ENCODE assay signal across 9 mouse cellular contexts in genomic region chr17:26380986-26381446, GRCm38 (mm10). TPM values are rescaled to one million over a fixed set of nuclear protein-coding genes. Genes with fewer than 3 reads are reported as not detected.
A peak's percentile ranks its signal among the peaks of the same experiment; 100 is the strongest.
DNase-seq lines count a peak whose midpoint lies in the region; ATAC-seq and TF ChIP-seq lines count a peak whose summit lies in the region.
"Had no signal": no experiment of that assay in that cellular context is flagged by ENCODE, and none has a peak within 500 bp of the region (broad histone marks: within the 10 kb centered on the region; RNA-seq: fewer than 3 reads in every experiment).

No protein-coding gene starts in this region.

- no peaks in the 10 kb centered on the region for H3K36me3 ChIP-seq in forebrain, postnatal 0 days (ENCODE audit: insufficient read depth)
- H3K36me3 ChIP-seq in midbrain, embryonic 15.5 days (replicated peaks): no peaks in the 10 kb centered on the region

- peak; percentile 93 for ATAC-seq in forebrain, postnatal 0 days
- peak; percentile 91 for ATAC-seq in midbrain, embryonic 15.5 days (replicated peaks)
- no peak for ATAC-seq in cerebellum, adult (ENCODE audit: insufficient number of reproducible peaks, low FRiP score, low TSS enrichment)

- WGBS in forebrain, postnatal 0 days: 28% methylated on average over 4 of the region's 4 CpGs
- WGBS in midbrain, embryonic 15.5 days: 29% methylated on average over 4 of the region's 4 CpGs

- peak overlapping the region; percentile 11; the same call in 1 of the 2 replicates for H3K9ac ChIP-seq in forebrain, postnatal 0 days
- no peak overlapping the region for H3K9ac ChIP-seq in midbrain, embryonic 15.5 days

- H3K4me3 ChIP-seq in forebrain, postnatal 0 days (ENCODE audit: low read depth, low read length): no peak overlapping the region
- H3K4me3 ChIP-seq in layer of hippocampus, adult 2 months: peak overlapping the region; percentile 24; the same call in 1 of the 2 replicates
- H3K4me3 ChIP-seq in midbrain, embryonic 15.5 days: no peak overlapping the region

- no peak for TF ChIP-seq CTCF in forebrain, postnatal 0 days (IDR thresholded peaks at IDR 0.05; ENCODE audit: low read depth)
- no peak for TF ChIP-seq CTCF in layer of hippocampus, adult 2 months (conservative IDR thresholded peaks at IDR 0.05)

- peak overlapping the region; percentile 46 for H3K4me2 ChIP-seq in forebrain, postnatal 0 days (ENCODE audit: low read depth)
- H3K4me2 ChIP-seq in midbrain, embryonic 15.5 days: peak overlapping the region; percentile 38

- peaks cover 20% of the 10 kb centered on the region for H3K4me1 ChIP-seq in forebrain, postnatal 0 days (ENCODE audit: insufficient read depth)
- peaks cover 33% of the 10 kb centered on the region for H3K4me1 ChIP-seq in midbrain, embryonic 15.5 days

- DNase-seq in testis, postnatal 14 days (ENCODE audit: low spot score): peak; percentile 55
- DNase-seq in testis, postnatal 10 days (ENCODE audit: low spot score): no peak
- DNase-seq in forebrain, postnatal 0 days: peak; percentile 91
- peak; percentile 55 to 85 for DNase-seq in layer of hippocampus, adult 2 months (ENCODE audit: low spot score in 2 of 2)
- no peak for DNase-seq in ovary, postnatal 36 days (ENCODE audit: low spot score)
- DNase-seq in spleen, adult 18-20 months: no peak

- H3K27ac ChIP-seq in forebrain, postnatal 0 days (ENCODE audit: low read depth, low read length): peak overlapping the region; percentile 96
- peak overlapping the region; percentile 95 for H3K27ac ChIP-seq in layer of hippocampus, adult 2 months
- H3K27ac ChIP-seq in midbrain, embryonic 15.5 days: peak overlapping the region; percentile 86

- no peaks in the 10 kb centered on the region for H3K27me3 ChIP-seq in forebrain, postnatal 0 days (ENCODE audit: insufficient read depth, low read length)
- no peaks in the 10 kb centered on the region for H3K27me3 ChIP-seq in midbrain, embryonic 15.5 days (replicated peaks)

- H3K9me3 ChIP-seq in forebrain, postnatal 0 days (ENCODE audit: low read length): no peaks in the 10 kb centered on the region
- no peaks in the 10 kb centered on the region for H3K9me3 ChIP-seq in midbrain, embryonic 15.5 days
- H3K9me3 ChIP-seq: megakaryocyte, embryonic 14.5 days had no signal

RNA-seq across cellular contexts. Expression of gene Neurl1b, which starts 33.6 kb away (rescaled TPM):
- total RNA-seq in forebrain, postnatal 0 days (2014; rRNA removed): 59.1 and 74.1 TPM in 2 replicates
- polyA plus RNA-seq in forebrain, postnatal 0 days (2015; fragmentation: Nextera tagmentation; extraction: Ambion mirVana): 2.2 and 3.9 TPM in 2 replicates
- 10 to 100 TPM; 68.8 to 75.0 TPM for total RNA-seq in layer of hippocampus, adult 2 months (2021)
- 1.9 and 2.2 TPM in 2 replicates for polyA plus RNA-seq in midbrain, embryonic 15.5 days (2015; fragmentation: Nextera tagmentation; extraction: Ambion mirVana)

Comparison
In these comparisons a context has a peak if more than half of its experiments do, and no peak if none do; other contexts are left out.
1. DNase-seq: peak in testis, postnatal 14 days (single experiment), forebrain, postnatal 0 days (single experiment) and layer of hippocampus, adult 2 months (2 of 2); none in testis, postnatal 10 days (single experiment), ovary, postnatal 36 days (single experiment) and spleen, adult 18-20 months (0 of 2).
2. Peak in every context shown above with its lines, with median percentiles within 50 percentile points of each other: H3K27ac ChIP-seq.